Comparison of ENCODE assay signal across 9 mouse cellular contexts in the genomic region with DNA sequence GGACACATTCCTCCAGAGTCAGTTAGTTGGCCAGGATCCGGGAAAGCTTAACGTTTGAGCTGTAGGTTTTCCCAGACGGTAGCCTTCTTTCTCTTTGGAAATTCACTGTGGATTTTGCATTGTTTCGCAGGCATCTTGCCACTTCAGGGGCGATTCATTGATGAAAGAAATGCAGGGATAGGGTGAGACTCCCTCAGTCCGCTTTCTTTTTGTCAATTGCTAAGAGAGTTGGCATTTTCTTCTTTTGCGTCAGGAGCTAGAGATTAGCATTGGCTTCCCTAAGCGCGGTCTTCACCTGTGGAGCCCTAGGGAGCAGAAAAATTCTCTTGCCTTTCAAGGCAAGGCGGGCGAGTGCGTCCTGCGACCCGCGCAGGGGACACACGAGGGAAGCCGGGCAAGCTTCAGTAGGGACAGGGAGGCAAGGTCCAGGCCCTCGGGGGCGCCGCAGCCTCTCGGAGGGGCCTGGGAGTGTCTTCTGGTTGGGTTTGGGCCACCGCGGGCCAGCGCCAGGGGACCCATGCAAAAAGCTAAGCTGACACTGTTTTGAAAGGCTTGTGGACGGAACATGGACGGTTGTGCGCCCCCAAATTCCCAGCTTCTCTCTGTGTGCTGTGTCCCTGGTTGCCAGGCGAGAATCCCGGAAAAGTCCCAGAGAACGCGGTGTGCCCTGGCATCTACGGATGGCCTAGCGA. TPM values are rescaled to one million over a fixed set of nuclear protein-coding genes. Genes with fewer than 3 reads are reported as not detected.
DNase-seq lines count a peak whose midpoint lies in the region; ATAC-seq and TF ChIP-seq lines count a peak whose summit lies in the region.
"Had no signal": no experiment of that assay in that cellular context is flagged by ENCODE, and none has a peak within 500 bp of the region (broad histone marks: within the 10 kb centered on the region; RNA-seq: fewer than 3 reads in every experiment).

No protein-coding gene starts in this region.

- H3K4me2 ChIP-seq in embryonic facial prominence, embryonic 14.5 days (ENCODE audit: low read depth, low read length): peak overlapping the region; percentile 24
- 0 out of 2 replicates have a peak overlapping the region, but pooled peaks have one; percentile 2 for H3K4me2 ChIP-seq in neural tube, embryonic 14.5 days (ENCODE audit: low read depth, low read length)

- no peak for TF ChIP-seq CTCF in lung, adult 2 months (IDR thresholded peaks at IDR 0.05; ENCODE audit: insufficient read depth, low read length)

- no peak for ATAC-seq in embryonic facial prominence, embryonic 14.5 days (ENCODE audit: low read depth)
- no peak for ATAC-seq in neural tube, embryonic 14.5 days (ENCODE audit: low read depth)
- ATAC-seq in activated CD4-positive, CD25-positive, alpha-beta regulatory T cell, adult 4 months: no peak

- no peak overlapping the region for H3K4me3 ChIP-seq in lung, adult 2 months (replicated peaks; ENCODE audit: extremely low read depth, low read depth, low read length)
- H3K4me3 ChIP-seq in embryonic facial prominence, embryonic 14.5 days (ENCODE audit: low read depth, low read length): peak overlapping the region; percentile 17
- no peak overlapping the region for H3K4me3 ChIP-seq in neural tube, embryonic 14.5 days (ENCODE audit: low read depth, low read length)

- no peak for TF ChIP-seq POLR2A in lung, adult 2 months (IDR thresholded peaks at IDR 0.05; ENCODE audit: borderline replicate concordance, extremely low read depth, low read depth, low read length)

- H3K9ac ChIP-seq in embryonic facial prominence, embryonic 14.5 days (ENCODE audit: low read depth, low read length): no peak overlapping the region
- no peak overlapping the region for H3K9ac ChIP-seq in neural tube, embryonic 14.5 days (replicated peaks; ENCODE audit: low read depth, low read length)

- no peaks in the 10 kb centered on the region for H3K9me3 ChIP-seq in embryonic facial prominence, embryonic 14.5 days (ENCODE audit: control insufficient read depth, low read length)
- H3K9me3 ChIP-seq in neural tube, embryonic 14.5 days (ENCODE audit: control insufficient read depth, low read length): no peaks in the 10 kb centered on the region

- DNase-seq in lung, adult 2 months: peak; percentile 20
- DNase-seq in lung, postnatal 10 days: no peak
- peak; percentile 4 for DNase-seq in embryonic facial prominence, embryonic 14.5 days (ENCODE audit: low spot score)
- peak; percentile 19 for DNase-seq in kidney, postnatal 10 days
- DNase-seq in adrenal gland, adult 8-10 months: no peak
- no peak for DNase-seq in gastrocnemius, postnatal 25 days

- H3K27me3 ChIP-seq in embryonic facial prominence, embryonic 14.5 days (replicated peaks; ENCODE audit: control insufficient read depth, insufficient read depth, low read length): peaks cover 59% of the 10 kb centered on the region
- peaks cover 21% of the 10 kb centered on the region for H3K27me3 ChIP-seq in neural tube, embryonic 14.5 days (ENCODE audit: control insufficient read depth, insufficient read depth, low read length)

- no peaks in the 10 kb centered on the region for H3K4me1 ChIP-seq in lung, adult 2 months (ENCODE audit: control insufficient read depth, insufficient read depth, low read length)
- peaks cover 8% of the 10 kb centered on the region; the same call in 1 of the 2 replicates for H3K4me1 ChIP-seq in embryonic facial prominence, embryonic 14.5 days (ENCODE audit: control insufficient read depth, insufficient read depth, low read length)
- no peaks in the 10 kb centered on the region for H3K4me1 ChIP-seq in neural tube, embryonic 14.5 days (ENCODE audit: control insufficient read depth, insufficient read depth, low read length)

- no peak overlapping the region for H3K27ac ChIP-seq in embryonic facial prominence, embryonic 14.5 days (replicated peaks; ENCODE audit: low read depth, low read length)
- H3K27ac ChIP-seq in neural tube, embryonic 14.5 days (ENCODE audit: low read depth, low read length): no peak overlapping the region
- H3K27ac ChIP-seq: macrophage had no signal

- 11% methylated on average over 33 of the region's 33 CpGs for WGBS in lung, adult 2 months
- WGBS in embryonic facial prominence, embryonic 14.5 days: 4% methylated on average over 30 of the region's 33 CpGs
- WGBS in neural tube, embryonic 14.5 days: 3% methylated on average over 33 of the region's 33 CpGs

- H3K36me3 ChIP-seq in embryonic facial prominence, embryonic 14.5 days (ENCODE audit: control insufficient read depth, insufficient read depth, low read length): no peaks in the 10 kb centered on the region
- H3K36me3 ChIP-seq in neural tube, embryonic 14.5 days (ENCODE audit: control insufficient read depth, insufficient read depth, low read length): no peaks in the 10 kb centered on the region

RNA-seq across cellular contexts. Expression of a gene that starts 8.8 kb away (rescaled TPM):
- not detected in 2 replicates for polyA plus RNA-seq in lung, adult 2 months (2012; rRNA removed)
- polyA plus RNA-seq in embryonic facial prominence, embryonic 14.5 days (2014; fragmentation: Nextera tagmentation; extraction: Ambion mirVana): 1.2 and 1.5 TPM in 2 replicates
- 1.5 TPM in 2 replicates for polyA plus RNA-seq in neural tube, embryonic 14.5 days (2014; fragmentation: Nextera tagmentation; extraction: Ambion mirVana)
- not detected for polyA plus RNA-seq in activated CD4-positive, CD25-positive, alpha-beta regulatory T cell, adult 4 months (2017; shearing (Covaris generic))
- total RNA-seq in adrenal gland, adult 8-10 months (2022): not detected
- not detected for total RNA-seq in gastrocnemius, postnatal 25 days (2021)

RNA-seq across cellular contexts. Expression of a gene that starts 31.9 kb away (rescaled TPM):
- polyA plus RNA-seq in lung, adult 2 months (2012; rRNA removed): 5.5 and 8.9 TPM in 2 replicates
- polyA plus RNA-seq in embryonic facial prominence, embryonic 14.5 days (2014; fragmentation: Nextera tagmentation; extraction: Ambion mirVana): 12.7 and 14.2 TPM in 2 replicates
- 7.1 and 8.1 TPM in 2 replicates for polyA plus RNA-seq in neural tube, embryonic 14.5 days (2014; fragmentation: Nextera tagmentation; extraction: Ambion mirVana)
- polyA plus RNA-seq in activated CD4-positive, CD25-positive, alpha-beta regulatory T cell, adult 4 months (2017; shearing (Covaris generic)): 1 to 10 TPM; 5.9 to 7.6 TPM
- 10 to 100 TPM; 23.9 to 33.8 (median 30.1) TPM for total RNA-seq in adrenal gland, adult 8-10 months (2022)
- 10 to 100 TPM; 30.4 to 33.6 TPM for total RNA-seq in gastrocnemius, postnatal 25 days (2021)

RNA-seq across cellular contexts. Expression of a gene that starts 32.0 kb away (rescaled TPM):
- 2.1 and 4.3 TPM in 2 replicates for polyA plus RNA-seq in lung, adult 2 months (2012; rRNA removed)
- 23.8 and 25.5 TPM in 2 replicates for polyA plus RNA-seq in embryonic facial prominence, embryonic 14.5 days (2014; fragmentation: Nextera tagmentation; extraction: Ambion mirVana)
- polyA plus RNA-seq in neural tube, embryonic 14.5 days (2014; fragmentation: Nextera tagmentation; extraction: Ambion mirVana): 26.6 and 28.7 TPM in 2 replicates
- 10 to 100 TPM; 14.5 to 29.3 TPM for polyA plus RNA-seq in activated CD4-positive, CD25-positive, alpha-beta regulatory T cell, adult 4 months (2017; shearing (Covaris generic))
- 10 to 100 TPM; 18.0 to 24.0 (median 20.5) TPM for total RNA-seq in adrenal gland, adult 8-10 months (2022)
- total RNA-seq in gastrocnemius, postnatal 25 days (2021): 10 to 100 TPM in 1 of 2 experiments, 1 to 10 TPM in 1; 9.9 to 10.0 TPM

Comparison
In these comparisons a context has a peak if more than half of its experiments do, and no peak if none do; other contexts are left out.
1. DNase-seq: peak in lung, adult 2 months (single experiment), embryonic facial prominence, embryonic 14.5 days (single experiment) and kidney, postnatal 10 days (single experiment); none in lung, postnatal 10 days (single experiment), adrenal gland, adult 8-10 months (single experiment) and gastrocnemius, postnatal 25 days (single experiment).